Mouse (Mus musculus) lung, adult 18-20 months (tissue): ENCODE results near the gene Tmc1.

ENCODE experiments used
- DNase-seq, 2 experiments: peaks; one replicate each; pipeline ENCODE4 v3.0.0; 2022; ENCODE audit warnings: mixed read lengths in 2 of 2

The Tmc1 gene

DNA sequence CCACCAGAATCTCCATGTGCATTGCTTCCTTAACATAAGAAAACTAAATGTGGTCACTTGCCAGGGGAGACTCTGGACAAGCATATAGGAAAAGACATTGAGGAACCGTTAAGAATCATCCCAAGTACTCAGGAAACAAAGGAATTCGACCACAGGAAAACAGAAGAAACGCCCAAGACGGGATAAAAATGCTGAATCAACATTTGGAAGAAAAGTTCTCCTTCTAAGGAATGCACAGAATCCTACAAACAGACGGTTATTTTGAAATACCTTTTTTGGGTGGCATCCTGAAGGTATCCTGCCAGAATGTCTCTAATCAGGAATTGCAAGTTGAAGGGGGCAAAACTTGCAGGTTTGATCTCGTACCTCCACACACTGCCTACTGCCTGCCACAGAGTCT, at the start of gene Tmc1:
Gene Tmc1, minus strand, starts transcription at position 329 of the 400 bp plus-strand sequence.
- no peak for DNase-seq

DNA sequence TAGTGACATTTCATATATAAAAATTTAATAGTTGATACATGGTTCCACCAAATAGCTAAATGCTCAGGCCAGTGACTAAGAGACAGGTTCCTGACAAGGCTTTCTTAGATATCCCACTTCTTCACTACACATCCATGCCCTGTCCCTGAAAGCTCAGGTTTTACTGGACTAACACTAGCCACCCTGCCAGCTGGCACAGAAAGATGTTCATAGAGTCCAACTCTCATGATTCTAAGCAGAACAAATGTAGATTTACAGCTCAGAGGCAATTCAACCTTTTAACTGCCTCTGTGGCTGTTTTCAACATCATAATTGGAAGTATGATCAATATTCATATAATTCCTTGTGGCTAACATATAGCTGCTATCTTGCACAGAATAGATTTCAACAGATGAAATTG, 47.5 kb upstream of the Tmc1 start:
- DNase-seq = no peak

DNA sequence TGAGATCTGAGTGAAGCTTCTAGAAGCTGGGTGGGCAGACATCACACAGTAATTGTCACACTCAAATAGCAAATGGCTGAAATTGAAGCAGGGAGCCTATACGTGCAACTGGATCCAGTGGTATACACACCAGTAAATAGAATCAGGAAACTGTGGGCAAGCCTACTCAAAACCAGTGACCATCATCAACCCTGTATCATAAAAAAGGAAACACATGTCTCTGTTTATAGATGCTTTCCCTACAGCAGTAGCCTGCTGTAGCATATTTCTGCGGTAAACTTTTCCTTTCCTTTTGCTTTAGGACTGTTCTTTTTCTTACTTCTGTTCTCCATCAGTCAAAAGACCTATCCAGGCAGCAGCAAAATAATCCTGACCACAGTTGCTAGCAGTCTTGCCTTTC, 25.2 kb upstream of the Tmc1 start:
- DNase-seq = no peak

DNA sequence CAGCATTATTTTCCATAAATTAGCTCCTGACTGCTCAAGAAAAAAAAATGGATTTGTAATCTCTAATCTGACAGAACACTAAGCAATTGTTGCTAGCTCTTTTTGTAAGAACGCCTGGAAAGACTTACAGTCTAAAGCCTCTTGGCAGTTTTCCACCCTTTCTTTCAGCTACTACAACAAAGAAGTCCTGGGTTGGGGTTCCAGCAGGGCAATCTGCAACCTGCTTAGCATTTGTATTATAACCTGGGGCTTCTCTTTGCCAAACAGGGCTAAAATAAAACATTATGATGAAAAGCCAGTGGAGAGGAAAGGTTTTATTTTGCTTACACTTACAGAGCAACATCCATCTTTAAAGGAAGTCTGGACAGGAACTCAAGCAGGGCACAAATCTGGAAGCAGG, 24.1 kb upstream of the Tmc1 start:
- no peak for DNase-seq

DNA sequence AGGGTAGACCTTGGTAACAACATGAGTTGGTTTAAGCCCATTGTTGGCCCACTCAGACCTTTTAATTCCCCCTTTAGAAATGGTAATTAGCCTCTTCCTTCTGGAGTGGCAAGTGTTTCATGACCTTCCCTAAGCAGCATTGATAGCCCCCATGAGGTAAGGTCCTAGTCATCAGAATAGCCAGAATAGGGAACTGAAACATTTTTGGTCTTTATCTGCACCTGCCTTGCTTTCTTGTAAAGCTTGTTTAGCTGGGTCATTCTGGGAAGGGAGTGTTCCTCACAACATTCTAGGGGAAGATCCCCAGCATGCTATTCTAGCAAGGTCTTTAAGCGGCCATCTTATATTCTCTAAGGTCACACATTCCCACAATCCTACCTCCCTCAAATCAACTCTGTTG, 17.9 kb upstream of the Tmc1 start:
- DNase-seq = no peak

DNA sequence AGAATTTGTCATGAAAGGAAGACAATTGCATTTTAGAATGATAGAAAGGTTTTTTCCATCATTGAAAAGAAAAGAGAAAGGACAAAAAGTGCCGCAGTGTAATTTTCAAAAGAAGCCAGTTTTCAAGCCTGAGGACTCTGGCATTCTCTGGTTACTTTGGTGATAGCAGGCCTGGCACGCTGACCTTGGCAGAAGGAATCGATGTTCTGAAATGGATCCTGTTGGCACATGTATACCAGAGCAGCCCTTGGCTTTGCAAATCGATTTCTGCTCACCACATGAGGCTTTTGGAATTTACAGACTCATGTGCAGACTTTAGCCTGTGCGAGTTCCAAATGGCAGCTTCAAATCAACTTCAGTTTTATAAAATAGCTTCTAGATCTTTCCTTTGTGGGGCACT, 813 bp upstream of the Tmc1 start:
- DNase-seq = no peak

DNA sequence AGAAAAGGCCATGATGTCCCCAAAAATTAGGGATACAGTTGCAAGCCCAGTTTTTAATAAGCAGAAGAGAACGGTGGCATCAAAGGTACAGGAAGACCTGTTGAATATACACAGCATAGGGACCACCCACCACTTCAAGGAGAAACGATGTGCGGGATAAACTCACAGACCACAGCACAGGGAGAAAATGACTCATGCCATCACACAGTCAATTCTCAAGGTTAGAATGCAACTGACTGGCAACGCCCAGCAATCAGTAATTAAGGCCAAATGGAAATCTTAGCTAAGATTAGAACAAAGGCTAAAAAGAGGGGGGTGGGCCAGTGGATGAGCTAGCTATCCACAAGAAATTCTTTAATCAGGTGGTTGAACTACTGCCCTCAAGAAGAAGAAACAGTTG, 9.6 kb downstream of the Tmc1 start:
- DNase-seq = no peak

DNA sequence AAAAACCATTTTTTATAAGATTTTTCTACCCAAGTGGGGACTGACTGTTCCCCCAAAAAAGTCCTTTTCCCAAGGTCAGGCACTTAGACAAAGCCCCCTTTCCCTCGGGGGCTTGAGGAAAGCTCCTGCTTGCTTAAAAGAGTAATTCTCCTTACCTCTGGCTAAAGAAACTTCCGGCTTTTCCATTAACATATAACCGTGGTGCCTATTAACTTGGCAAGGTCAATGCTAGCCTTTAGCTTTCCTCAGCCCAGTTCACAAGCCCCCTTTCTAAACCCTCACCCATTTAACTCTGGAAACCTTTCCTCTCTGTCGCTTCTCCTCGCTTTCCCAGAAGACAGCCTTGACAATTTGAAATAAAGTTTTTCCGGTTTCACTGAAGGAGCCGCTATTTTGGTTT, 29.7 kb downstream of the Tmc1 start:
- DNase-seq = no peak

DNA sequence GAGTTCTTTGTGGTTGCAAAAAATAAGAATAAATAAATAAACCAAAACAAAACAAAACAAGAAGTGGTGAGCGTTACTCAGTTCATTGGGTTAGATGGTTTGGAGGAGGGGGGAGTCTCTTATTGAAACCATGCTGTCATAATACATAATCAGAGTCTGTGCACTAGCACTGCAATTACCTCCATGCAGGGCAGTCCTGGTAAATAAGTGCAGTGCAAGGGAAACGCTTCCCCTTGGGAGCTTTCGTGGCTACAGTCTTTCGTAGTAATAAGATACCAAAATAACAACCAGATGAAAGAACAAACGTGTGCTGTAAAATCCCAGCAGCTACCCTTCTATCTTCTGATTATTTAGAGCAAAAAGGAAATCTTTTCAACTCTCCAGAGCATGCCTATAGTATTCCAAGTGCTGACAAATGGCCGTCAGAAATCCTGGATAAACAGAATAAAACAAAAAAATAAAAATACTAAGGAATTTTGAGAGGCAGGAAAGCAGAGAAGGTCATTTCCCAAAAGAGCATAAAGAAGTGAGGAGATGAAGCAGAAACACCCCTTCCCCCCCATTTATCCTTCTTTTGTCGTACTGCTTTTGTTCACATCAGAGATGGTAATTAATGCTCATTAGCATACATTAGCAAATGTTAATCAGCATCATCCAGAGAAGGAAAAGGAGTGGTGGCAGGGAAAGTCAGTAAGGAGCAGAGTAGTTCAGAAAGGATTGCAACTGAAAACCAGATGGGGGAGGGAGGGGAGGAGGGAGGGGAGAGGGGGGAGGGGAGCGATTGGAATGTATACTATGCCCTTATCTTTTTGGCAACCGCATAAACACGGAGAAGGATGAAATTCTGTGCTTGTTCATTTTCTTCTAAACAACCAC, 30.4 kb downstream of the Tmc1 start:
- DNase-seq = no peak

DNA sequence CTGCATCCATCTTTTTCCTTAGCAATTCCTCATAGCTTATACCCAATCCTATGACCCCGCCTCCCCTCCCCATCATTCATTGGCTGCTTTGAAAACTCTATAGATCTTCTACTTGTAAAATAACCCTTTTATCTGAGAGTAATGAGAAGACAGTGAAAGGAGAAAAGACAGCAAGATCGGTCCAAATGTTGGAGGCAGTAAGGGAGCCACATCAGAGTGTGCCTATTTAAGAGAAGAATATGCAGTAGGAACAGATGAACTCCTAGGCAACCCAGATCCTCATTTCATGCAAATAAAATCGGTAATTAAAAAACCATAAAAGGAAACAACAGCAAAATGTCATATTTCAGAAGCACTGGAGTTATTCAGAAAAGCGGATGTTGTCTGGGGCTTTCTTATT, 35.8 kb downstream of the Tmc1 start:
- no peak for DNase-seq

DNA sequence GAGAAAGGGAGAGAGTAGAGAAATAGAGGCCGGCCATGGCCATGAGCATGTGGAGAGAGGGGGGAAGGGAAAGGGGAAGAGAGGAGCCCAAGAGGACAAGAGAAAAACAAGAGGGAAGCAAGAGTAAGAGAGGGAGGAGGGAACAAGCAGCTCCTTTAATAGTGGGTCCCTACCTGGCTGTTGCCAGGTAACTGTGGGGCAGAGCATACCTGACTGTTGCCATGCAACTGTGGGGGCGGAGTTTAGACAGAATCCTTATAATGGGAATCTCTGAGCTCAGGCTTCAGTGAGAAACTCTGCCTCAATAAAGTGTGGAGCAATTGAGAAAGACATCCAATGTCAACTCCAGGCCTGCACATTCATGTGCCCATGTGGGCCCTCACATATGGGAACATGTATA, 38.9 kb downstream of the Tmc1 start:
- DNase-seq = no peak

DNA sequence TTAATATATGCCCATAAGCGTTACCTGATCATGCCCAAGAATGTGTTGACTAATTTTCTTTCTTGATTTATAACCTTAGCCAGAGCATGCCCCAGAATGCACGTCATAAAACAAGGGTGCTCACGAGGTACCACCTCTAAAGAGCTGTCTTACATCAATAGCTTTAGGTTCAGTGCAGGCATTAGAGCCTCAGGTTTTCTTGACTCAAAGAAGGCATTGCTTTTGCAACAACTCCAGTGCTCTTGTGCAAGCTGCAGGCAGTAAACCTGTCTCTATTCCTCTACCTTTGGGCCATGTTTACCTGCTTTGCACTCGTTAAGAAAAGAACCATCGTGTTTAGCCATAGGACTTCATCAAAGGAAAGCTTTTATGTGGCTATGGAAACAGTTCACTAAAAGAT, 43.6 kb downstream of the Tmc1 start:
- no peak for DNase-seq

DNA sequence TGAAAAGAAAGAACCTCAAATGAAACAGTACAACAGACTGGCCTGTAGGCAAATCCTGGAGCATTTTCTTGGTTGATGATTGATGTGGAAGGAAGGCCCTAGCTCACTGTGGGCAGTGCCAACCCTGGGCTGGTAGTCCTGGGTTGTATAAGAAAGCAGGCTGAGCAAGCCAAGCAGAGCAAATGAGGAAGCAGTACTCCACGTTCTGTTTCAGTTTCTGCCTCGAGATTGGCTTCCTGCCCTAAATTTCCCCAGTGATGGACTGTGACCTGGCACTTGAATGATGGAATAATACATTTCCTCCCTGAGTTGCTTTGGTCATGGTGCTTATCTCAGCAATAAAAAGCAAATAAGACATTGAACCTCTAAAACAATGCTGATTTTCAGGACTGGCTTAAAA, 72.8 kb downstream of the Tmc1 start:
- DNase-seq = no peak

DNA sequence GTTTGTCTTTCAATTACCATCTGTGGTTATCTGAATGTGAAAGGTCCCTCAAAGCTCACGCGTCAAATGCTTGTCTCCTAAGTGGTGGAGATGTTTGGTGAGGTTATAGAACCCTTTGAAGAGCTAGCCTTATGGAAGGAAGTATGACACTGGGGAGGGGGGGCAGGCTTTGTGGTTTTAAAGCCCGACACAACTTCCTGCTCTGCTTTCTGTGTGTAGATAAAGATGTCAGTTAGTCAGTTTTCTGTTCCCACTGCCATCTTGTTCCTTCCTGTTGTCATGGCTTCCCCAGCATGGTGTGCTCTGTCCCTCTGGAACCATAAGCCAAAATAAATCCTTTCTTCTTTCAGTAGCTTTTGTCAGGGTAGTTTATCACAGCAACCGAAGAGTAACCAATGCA, 78.1 kb downstream of the Tmc1 start:
- no peak for DNase-seq

DNA sequence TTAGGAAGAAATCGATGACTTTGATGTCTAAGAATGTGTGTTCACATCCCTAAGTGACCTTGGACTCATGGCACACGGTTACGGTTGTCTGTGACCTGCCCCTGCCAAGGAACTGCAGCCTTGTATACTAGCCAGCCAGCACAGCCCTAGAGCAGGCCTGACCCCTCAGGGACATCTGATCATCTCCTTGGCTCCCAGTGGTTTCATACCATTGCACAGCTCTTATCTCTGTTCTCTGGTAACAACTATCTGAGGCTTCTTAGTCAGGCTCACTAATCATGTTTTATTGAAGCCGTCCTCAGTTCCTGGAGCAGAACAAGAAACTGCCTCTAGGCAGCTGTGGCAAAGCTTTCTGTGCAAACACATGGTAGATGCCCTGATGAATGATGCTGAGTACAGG, 92.2 kb downstream of the Tmc1 start:
- DNase-seq = no peak

DNA sequence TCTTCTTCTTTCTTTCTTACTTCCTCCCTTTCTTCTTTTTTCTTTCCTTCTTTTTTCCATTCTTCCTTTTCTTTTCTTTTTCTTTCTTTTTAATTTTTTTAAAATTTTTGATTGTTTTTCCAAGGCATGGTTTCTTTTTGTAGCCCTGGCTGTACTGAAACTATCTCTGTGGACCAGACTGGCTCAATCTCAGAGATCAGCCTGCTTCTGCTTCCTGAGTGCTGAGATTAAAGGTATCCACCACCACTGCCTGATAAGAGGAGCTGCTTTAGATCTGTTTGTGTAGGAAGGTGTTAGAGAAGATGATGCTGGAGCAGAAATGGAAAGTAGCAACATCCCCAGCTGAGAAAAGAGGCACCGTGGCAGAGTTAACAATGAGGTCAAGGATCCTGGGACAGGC, 93.7 kb downstream of the Tmc1 start:
- DNase-seq = no peak

DNA sequence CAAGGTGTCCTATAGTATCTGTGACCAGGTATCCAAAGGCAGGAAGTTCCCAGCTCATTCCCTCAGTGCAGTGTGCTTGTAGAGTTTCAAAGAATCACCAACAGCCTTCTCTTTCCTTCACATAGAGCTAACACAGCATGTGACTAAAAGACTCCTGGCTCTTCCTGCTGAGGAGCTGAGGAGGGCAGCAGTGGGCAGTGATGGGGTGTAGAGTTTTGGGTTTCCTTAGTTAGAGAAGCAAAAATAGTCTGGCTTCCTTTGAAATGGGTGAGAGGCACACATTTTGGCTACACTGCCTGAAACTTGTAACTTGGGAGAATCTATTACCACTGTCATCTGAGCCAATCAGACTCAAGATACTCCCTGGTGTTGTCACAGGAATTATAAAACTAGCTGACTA, 96.2 kb downstream of the Tmc1 start:
- no peak for DNase-seq

DNA sequence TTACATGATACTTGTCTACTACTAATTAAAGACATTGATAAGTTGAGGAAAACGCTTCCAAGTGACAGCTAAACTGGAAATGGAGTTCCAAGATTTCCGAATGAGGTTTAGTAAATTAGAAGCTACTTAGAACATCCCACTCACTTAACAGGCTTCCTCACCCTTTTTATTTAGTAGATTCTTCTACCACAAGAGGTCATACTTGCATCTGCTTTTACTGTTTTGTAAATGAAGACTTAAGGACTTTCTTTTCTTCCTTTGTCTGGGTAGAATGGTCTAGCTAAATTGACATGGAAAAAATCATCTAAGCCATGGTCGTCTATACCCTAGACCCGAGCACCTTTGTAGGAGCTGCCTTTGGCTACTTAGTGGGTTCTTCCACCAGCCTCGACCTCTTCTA, 105.1 kb downstream of the Tmc1 start:
- no peak for DNase-seq

DNA sequence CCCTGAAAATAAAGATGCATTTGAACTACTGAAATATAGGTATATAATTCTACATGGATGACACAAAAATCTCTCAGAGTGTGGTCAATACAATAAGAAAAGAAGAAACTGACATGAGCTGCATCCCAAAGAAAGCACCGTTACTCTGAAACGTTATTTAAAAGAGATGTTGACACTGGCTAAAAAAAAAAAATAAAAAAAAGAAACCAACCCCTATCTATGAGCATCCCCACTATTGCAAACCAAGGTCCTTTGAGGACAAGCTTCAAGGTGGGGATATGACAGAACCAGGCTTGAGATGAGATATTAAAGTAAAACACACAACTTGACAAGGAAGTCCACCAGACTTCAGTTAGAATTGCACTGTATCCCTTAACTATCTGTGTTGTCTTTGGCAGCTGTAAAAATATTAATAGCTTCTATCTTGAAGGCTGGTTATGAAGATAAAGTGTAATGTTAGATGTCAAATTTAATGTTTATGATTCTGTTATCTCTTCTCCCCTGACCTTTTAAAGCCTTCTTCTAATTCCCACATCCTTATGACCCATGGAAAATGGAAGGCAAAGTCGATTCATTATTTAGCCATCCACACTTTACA, 106.4 kb downstream of the Tmc1 start:
- DNase-seq = no peak

DNA sequence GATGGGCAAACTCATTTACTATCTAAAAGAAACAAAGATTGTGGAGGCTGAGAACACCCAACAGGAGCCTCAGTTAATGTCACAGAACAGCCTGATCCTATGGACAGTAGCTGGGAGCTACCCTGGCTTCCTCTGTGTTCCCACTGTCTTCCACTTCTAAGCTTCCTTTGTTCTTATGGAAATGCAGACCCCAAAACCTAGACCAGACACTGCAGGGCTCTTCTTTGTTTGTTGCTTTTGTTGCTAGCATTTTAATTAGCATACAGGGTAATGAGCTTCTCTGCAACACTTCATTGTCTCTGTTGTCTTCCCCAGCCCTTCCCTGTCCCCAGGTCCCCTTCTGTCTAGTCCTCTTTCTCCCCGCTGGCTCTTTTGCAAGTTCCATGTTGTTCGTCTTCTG, 116.6 kb downstream of the Tmc1 start:
- DNase-seq = no peak

DNA sequence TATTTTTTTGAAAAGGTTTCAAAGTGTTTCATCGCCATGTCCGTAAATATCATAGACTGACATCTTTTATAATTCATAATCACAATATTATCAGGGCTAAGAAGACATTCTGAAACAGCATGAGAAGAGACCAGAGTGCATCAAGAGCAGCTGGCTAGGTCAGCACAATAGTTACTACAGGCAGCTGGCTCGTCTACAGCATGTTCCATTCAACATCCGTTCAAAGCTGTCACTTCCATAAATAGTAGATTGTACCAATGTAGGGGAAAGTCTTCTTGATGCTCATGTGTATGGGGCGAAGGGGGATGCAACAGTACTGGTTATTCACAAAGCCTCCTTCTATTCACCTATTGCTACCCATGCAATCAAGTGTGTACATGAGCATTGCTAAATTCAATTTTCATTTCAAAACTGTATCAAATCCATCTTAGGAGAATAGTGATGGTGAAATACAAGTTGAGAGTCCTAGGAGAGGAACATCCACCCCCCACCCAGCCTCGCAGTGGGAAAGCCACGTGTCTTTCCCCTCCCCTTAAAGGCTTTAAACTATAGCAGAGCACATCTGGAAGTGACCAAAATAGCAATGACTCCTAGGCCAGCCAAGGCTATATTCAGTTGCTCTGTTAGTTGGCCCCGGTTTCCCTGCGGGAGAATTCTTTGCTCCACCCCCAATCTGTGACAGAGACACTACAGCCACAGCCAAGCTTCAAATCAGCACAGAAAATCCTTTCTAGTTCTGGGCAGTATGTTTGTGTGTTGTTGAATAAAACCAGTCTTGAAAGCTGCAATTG, 117.8 kb downstream of the Tmc1 start:
- DNase-seq = no peak

DNA sequence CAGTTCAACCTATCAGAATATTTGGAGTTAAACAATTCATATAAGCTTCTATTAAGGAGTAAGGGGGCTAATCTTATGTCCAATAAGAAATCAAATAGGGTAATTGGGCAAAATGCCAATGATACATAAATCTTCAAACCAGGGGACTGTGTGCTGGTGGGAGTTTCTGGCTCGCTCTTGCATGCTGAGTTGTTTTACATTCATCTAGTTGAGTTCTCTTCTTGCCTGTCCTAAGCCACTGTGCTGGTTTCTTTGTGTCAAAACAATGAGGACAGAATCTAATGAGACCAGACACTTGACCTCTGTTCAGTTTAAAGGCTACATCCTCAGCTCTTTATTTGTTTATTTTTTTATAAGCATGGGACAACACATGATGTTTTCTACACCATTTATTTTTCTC, 119.1 kb downstream of the Tmc1 start:
- no peak for DNase-seq

DNA sequence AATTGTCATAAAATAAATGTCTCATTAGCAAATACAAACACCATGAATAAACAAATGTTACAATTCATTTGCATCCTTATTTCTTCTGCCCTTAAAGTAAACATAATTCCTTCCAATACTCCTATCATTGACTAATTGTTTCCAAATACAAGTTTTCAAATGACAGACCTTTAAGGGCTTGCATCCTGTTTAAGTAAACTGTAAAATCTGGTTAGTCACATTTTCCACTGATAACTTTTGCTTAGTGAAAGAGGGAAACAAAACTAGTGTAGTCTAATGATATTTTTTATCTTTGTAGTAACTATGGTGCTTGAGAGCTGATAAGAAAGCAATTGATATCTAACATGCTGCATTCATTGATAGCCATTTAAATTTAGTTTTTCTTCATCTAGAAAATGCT, 154.5 kb downstream of the Tmc1 start:
- no peak for DNase-seq

DNA sequence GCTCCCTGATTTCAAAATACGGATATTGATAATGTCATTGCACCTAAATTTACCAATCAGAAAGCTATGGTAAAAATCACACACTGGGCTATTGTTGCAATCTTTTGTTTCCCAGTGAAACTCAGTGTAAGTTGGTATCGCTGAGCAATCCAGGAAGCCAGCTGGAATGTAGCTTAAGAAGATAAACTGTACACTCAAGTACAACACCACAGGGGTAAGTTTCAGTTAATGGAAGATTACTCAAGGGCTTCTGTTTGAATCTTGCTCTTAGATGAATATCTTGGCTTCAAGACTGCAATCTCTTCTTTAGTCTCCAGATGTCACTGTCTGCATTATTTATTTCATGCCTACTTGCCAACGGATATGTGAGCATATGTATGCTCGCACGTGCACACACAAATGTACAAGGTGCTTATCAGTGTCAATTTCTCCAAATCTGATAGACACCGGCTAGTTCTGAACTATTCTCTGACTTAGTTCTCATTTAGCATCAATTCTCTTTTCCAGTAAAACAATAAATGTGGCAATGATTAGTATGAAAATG, 156.4 kb downstream of the Tmc1 start:
- no peak for DNase-seq
